Mouse (Mus musculus) liver, postnatal 0 days (tissue): ENCODE results near the gene Frmpd1. TPM values are rescaled to one million over a fixed set of nuclear protein-coding genes. Genes with fewer than 3 reads are reported as not detected.

ENCODE experiments used
- ATAC-seq: fragments of 200-750 bp; cut with Nextera tagmentation; 2 replicates; pipeline ENCODE4 v1.8.0; 2017; ENCODE audit warnings: mild to moderate bottlenecking, moderate library complexity
- DNase-seq: peaks from one replicate; pipeline ENCODE4 v3.0.0-alpha.2; 2016
- H3K27ac ChIP-seq: fragments of 300-500 bp; sonication (generic); 2 replicates; pipeline ENCODE4 v1.5.1; 2014; ENCODE audit warnings: antibody characterized with exemption, moderate library complexity, mild to moderate bottlenecking, low read depth
- H3K27me3 ChIP-seq: fragments of 300-500 bp; sonication (generic); 2 replicates; pipeline ENCODE4 v1.6.1; 2014; ENCODE audit warnings: low read length, control low read depth, mixed read lengths; ENCODE audit not compliant: insufficient read depth
- H3K36me3 ChIP-seq: fragments of 300-500 bp; sonication (generic); replicated peaks from 2 replicates; pipeline ENCODE4 v1.6.1; 2014; ENCODE audit warnings: mild to moderate bottlenecking, control low read depth, low read length, moderate library complexity, mixed read lengths; ENCODE audit not compliant: insufficient read depth
- H3K4me1 ChIP-seq: fragments of 300-500 bp; sonication (generic); 2 replicates; pipeline ENCODE4 v1.6.1; 2014; ENCODE audit warnings: antibody characterized with exemption, mild to moderate bottlenecking, control low read depth; ENCODE audit not compliant: insufficient read depth
- H3K4me2 ChIP-seq: fragments of 300-500 bp; sonication (generic); 2 replicates; pipeline ENCODE4 v1.6.1; 2014; ENCODE audit warnings: low read depth, mild to moderate bottlenecking, low read length, moderate library complexity, mixed read lengths
- H3K4me3 ChIP-seq: fragments of 300-500 bp; sonication (generic); 2 replicates; pipeline ENCODE4 v1.5.1; 2014; ENCODE audit warnings: low read depth, low read length
- H3K9ac ChIP-seq: fragments of 300-500 bp; sonication (generic); replicated peaks from 2 replicates; pipeline ENCODE4 v1.6.1; 2014; ENCODE audit warnings: mild to moderate bottlenecking, moderate library complexity
- H3K9me3 ChIP-seq: fragments of 300-500 bp; sonication (generic); 2 replicates; pipeline ENCODE4 v1.6.1; 2016; ENCODE audit warnings: mild to moderate bottlenecking, control low read depth, low read length, mixed read lengths
- CTCF ChIP-seq: sonication (generic); IDR thresholded peaks from 2 replicates; pipeline ENCODE4 v1.5.1; 2016; ENCODE audit warnings: antibody characterized with exemption, low read depth
- EP300 ChIP-seq: IDR thresholded peaks from 2 replicates; pipeline ENCODE4 v1.6.1; 2016; ENCODE audit warnings: antibody characterized with exemption, low read depth, mild to moderate bottlenecking
- WGBS: fragments of 180-500 bp; shearing (Covaris S2); extraction: QIAGEN DNeasy Blood & Tissue Kit; methylation state at CpG from one replicate; pipeline ENCODE4 v1.1.7; 2014; ENCODE audit not compliant: insufficient replicate concordance; 5-methylcytosine and 5-hydroxymethylcytosine counted together
- polyA plus RNA-seq: library from polyadenylated mRNA; unstranded; fragments of >200 nt; fragmentation: Nextera tagmentation; extraction: Ambion mirVana; gene quantifications from 2 replicates; pipeline ENCODE4 v1.2.1, GENCODE M21; 2015

Frmpd1 gene
- polyA plus RNA-seq, 1 experiment from 2014 or later = 0.04 TPM

DNA sequence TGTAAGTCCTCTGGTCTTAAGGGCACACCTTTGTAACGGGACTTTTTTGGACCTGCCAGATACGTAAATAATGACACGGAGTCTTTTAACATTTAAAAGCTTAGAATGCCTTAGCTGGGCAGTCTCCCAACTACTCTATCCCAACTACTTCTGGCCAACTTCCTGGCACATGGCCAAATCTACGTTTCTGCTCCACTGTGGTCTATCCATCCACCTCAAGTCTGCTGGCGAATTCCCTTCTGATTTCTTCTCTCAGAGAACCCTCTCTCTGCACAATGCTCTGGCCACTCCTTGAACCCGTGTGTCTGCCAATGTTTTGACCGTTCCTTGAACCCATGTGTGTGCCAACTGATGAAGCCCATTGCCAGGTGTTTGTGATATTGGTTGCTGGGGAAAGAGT is 146.5 kb downstream of the Frmpd1 start:
- Histone ChIP-seq H3K36me3 (no peaks in the 10 kb centered on the region), H3K9me3 (no peaks in the 10 kb centered on the region), H3K4me3 (no peak overlapping the region), H3K27me3 (no peaks in the 10 kb centered on the region), H3K9ac (no peak overlapping the region), H3K27ac (no peak overlapping the region), H3K4me1 (no peaks in the 10 kb centered on the region), H3K4me2 (no peak overlapping the region)
- DNase-seq (no peak), ATAC-seq (no peak)
- WGBS = 76% methylated on average over 7 of the region's 7 CpGs
- TF ChIP-seq EP300 (no peak), CTCF (no peak)

DNA sequence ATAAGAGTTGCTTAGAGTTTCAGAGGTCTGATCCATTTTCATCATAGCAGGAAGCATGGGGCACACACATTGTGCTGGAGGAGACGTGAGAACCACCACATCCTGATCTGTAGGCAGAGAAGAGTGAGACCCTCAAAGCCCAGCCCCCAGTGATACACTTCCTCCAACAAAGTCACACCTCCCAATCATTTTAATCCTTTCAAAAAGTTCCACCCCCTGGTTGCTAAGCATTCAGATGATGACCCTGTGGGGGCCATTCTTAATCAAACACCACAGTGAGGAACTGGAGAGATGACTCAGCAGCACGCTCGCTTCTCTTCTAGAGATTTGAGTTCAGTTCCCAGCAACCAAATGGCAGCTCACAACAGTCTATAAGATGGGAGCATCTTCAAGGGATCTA is 147.8 kb downstream of the Frmpd1 start:
- Histone ChIP-seq H3K9ac (no peak overlapping the region), H3K27ac (no peak overlapping the region), H3K9me3 (no peaks in the 10 kb centered on the region), H3K36me3 (no peaks in the 10 kb centered on the region), H3K27me3 (0 out of 2 replicates have a peak, but pooled peaks cover 3% of the 10 kb centered on the region), H3K4me1 (no peaks in the 10 kb centered on the region), H3K4me2 (no peak overlapping the region), H3K4me3 (no peak overlapping the region)
- DNase-seq (no peak), ATAC-seq (no peak)
- 38% methylated on average over 3 of the region's 3 CpGs for WGBS
- TF ChIP-seq EP300 = no peak
- TF ChIP-seq CTCF = no peak

Other genes with a start within 250 kb of the Frmpd1 start
- gene Grhpr, start 203.5 kb upstream of the Frmpd1 start, polyA plus RNA-seq = 448 and 458 TPM in 2 replicates
- gene Zbtb5, start 172.5 kb upstream of the Frmpd1 start, polyA plus RNA-seq = 5.4 and 6.5 TPM in 2 replicates
- gene Polr1e, start 166.3 kb upstream of the Frmpd1 start, polyA plus RNA-seq = 8.7 and 11.0 TPM in 2 replicates
- 1.5 and 2.0 TPM in 2 replicates for gene Fbxo10, start 100.3 kb upstream of the Frmpd1 start, polyA plus RNA-seq
- gene Tomm5, start 76.8 kb upstream of the Frmpd1 start, polyA plus RNA-seq = 144 and 147 TPM in 2 replicates
- gene Trmt10b, start 112.3 kb downstream of the Frmpd1 start, polyA plus RNA-seq = 4.2 and 4.3 TPM in 2 replicates
- 4.9 and 5.4 TPM in 2 replicates for gene Dcaf10, start 157.2 kb downstream of the Frmpd1 start, polyA plus RNA-seq
- 36.4 and 37.4 TPM in 2 replicates for gene Exosc3, start 157.9 kb downstream of the Frmpd1 start, polyA plus RNA-seq
- 40.0 and 41.0 TPM in 2 replicates for gene Slc25a51, start 223.9 kb downstream of the Frmpd1 start, polyA plus RNA-seq